Mouse (Mus musculus) spleen, adult 2 months (tissue): ENCODE data around the gene Nkx6-2.

Experiments used
- CTCF ChIP-seq: fragments of 200-500 bp; IDR thresholded peaks from 2 replicates; pipeline ENCODE4 v1.5.1; 2011; ENCODE audit warnings: mild to moderate bottlenecking, inconsistent platforms; ENCODE audit not compliant: insufficient read depth, insufficient read length, insufficient replicate concordance; ENCODE audit errors: extremely low read depth
- POLR2A ChIP-seq: fragments of 200-500 bp; IDR thresholded peaks from 2 replicates; pipeline ENCODE4 v1.6.1; 2011; ENCODE audit warnings: low read depth, low read length, inconsistent platforms

DNA sequence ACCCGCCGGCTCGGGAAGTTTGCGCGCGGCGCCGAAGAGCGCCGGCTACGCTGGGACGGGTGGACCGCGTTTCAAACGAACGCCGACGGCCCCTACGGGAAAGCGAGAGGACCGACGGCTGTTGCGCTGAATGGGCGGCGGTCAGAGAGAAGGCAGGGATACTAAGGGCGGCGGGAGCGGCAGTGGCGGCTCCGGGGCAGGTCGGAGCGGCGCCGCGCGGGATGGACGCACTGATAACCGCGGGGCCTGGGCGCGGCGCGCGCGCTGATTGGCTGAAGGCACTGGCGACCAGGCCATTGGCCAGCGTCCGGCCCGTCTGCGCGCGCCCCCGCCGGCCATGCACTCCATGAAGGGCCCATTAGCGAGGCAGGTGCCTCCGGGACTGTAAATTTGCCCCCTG is at the start of gene Nkx6-2:
- TF ChIP-seq POLR2A, result no peak
- no peak for TF ChIP-seq CTCF
